Mouse (Mus musculus): Measurements from ENCODE around the gene Lrrc26. TPM values are rescaled to one million over a fixed set of nuclear protein-coding genes. Genes with fewer than 3 reads are reported as not detected.

Gene Lrrc26
- polyA plus RNA-seq, 2 experiments: not detected

GRCm38 (mm10) chr2:25290816-25291130 is 1.1 kb downstream of the Lrrc26 start:
- TF ChIP-seq EP300 (IDR thresholded peaks at IDR 0.05; ENCODE audit: low read depth): no peak
- TF ChIP-seq CTCF (IDR thresholded peaks at IDR 0.05; ENCODE audit: low read depth): no peak
- H3K36me3 ChIP-seq (replicated peaks; ENCODE audit: control insufficient read depth, insufficient read depth, low read depth): no peaks in the 10 kb centered on the region; the same call in 1 of the 2 replicates
- no peaks in the 10 kb centered on the region for H3K9me3 ChIP-seq (ENCODE audit: control insufficient read depth, low read length)
- ATAC-seq (ENCODE audit: insufficient read depth): no peak
- H3K27ac ChIP-seq: no peak overlapping the region
- H3K4me2 ChIP-seq (ENCODE audit: low read depth): no peak overlapping the region
- H3K27me3 ChIP-seq (ENCODE audit: control insufficient read depth, insufficient read depth, low read length): peaks cover 47% of the 10 kb centered on the region
- H3K4me1 ChIP-seq (replicated peaks; ENCODE audit: control insufficient read depth in 2 of 2, insufficient read depth in 2 of 2, low read length in 1 of 2): peaks cover 0 to 7% of the 10 kb centered on the region in 2 experiments; a peak in 1 of 4 replicates
- H3K4me3 ChIP-seq (ENCODE audit: insufficient read depth in 1 of 2, low read depth in 2 of 2, low read length in 2 of 2): no peak overlapping the region
- no peak for DNase-seq (ENCODE audit: low read depth in 3 of 3, low spot score in 3 of 3)
- 3% methylated on average over 18 of the region's 18 CpGs for WGBS (ENCODE audit: insufficient replicate concordance)
- no peak overlapping the region for H3K9ac ChIP-seq (replicated peaks)

GRCm38 (mm10) chr2:25291184-25292053 is 1.7 kb downstream of the Lrrc26 start:
- ATAC-seq (ENCODE audit: insufficient read depth): no peak
- 8% methylated on average over 31 of the region's 32 CpGs for WGBS (ENCODE audit: insufficient replicate concordance)
- no peak for DNase-seq (ENCODE audit: low read depth in 3 of 3, low spot score in 3 of 3)
- no peaks in the 10 kb centered on the region for H3K36me3 ChIP-seq (replicated peaks; ENCODE audit: control insufficient read depth, insufficient read depth, low read depth)
- no peak overlapping the region for H3K27ac ChIP-seq
- peaks cover 47% of the 10 kb centered on the region for H3K27me3 ChIP-seq (ENCODE audit: control insufficient read depth, insufficient read depth, low read length)
- no peak for TF ChIP-seq EP300 (IDR thresholded peaks at IDR 0.05; ENCODE audit: low read depth)
- no peak for TF ChIP-seq CTCF (IDR thresholded peaks at IDR 0.05; ENCODE audit: low read depth)
- peaks cover 0 to 6% of the 10 kb centered on the region in 2 experiments; a peak in 1 of 4 replicates for H3K4me1 ChIP-seq (replicated peaks; ENCODE audit: control insufficient read depth in 2 of 2, insufficient read depth in 2 of 2, low read length in 1 of 2)
- H3K4me3 ChIP-seq (ENCODE audit: insufficient read depth in 1 of 2, low read depth in 2 of 2, low read length in 2 of 2): no peak overlapping the region
- no peak overlapping the region for H3K9ac ChIP-seq (replicated peaks)
- no peak overlapping the region for H3K4me2 ChIP-seq (ENCODE audit: low read depth)
- H3K9me3 ChIP-seq (ENCODE audit: control insufficient read depth, low read length): no peaks in the 10 kb centered on the region

- 11% methylated on average over 39 of the region's 43 CpGs for WGBS (ENCODE audit: insufficient replicate concordance)
- ATAC-seq (ENCODE audit: insufficient read depth): no peak
- 0 out of 4 replicates have a peak, but pooled peaks cover 0 to 3% of the 10 kb centered on the region in 2 experiments for H3K4me1 ChIP-seq (replicated peaks; ENCODE audit: control insufficient read depth in 2 of 2, insufficient read depth in 2 of 2, low read length in 1 of 2)
Observed at GRCm38 (mm10) chr2:25292054-25292544, 2.4 kb downstream of the Lrrc26 start.

GRCm38 (mm10) chr2:25292856-25293255 is 3.1 kb downstream of the Lrrc26 start:
- Histone ChIP-seq H3K9me3 (ENCODE audit: control insufficient read depth, low read length) (no peaks in the 10 kb centered on the region), H3K4me2 (ENCODE audit: low read depth) (no peak overlapping the region), H3K27ac (no peak overlapping the region), H3K36me3 (replicated peaks; ENCODE audit: control insufficient read depth, insufficient read depth, low read depth) (no peaks in the 10 kb centered on the region), H3K4me3 (ENCODE audit: insufficient read depth in 1 of 2, low read depth in 2 of 2, low read length in 2 of 2) (no peak overlapping the region), H3K27me3 (ENCODE audit: control insufficient read depth, insufficient read depth, low read length) (peaks cover 50% of the 10 kb centered on the region), H3K4me1 (replicated peaks; ENCODE audit: control insufficient read depth in 2 of 2, insufficient read depth in 2 of 2, low read length in 1 of 2) (no peaks in the 10 kb centered on the region), H3K9ac (replicated peaks) (no peak overlapping the region)
- DNase-seq (ENCODE audit: low read depth in 3 of 3, low spot score in 3 of 3) (peak in 2 of 3 experiments; percentile 26 to 38), ATAC-seq (ENCODE audit: insufficient read depth) (no peak)
- 0% methylated on average over 1 of the region's 1 CpGs for WGBS (ENCODE audit: insufficient replicate concordance)
- TF ChIP-seq CTCF (IDR thresholded peaks at IDR 0.05; ENCODE audit: low read depth) (peak; percentile 92), EP300 (IDR thresholded peaks at IDR 0.05; ENCODE audit: low read depth) (no peak)

More at GRCm38 (mm10) chr2:25292054-25292544, 2.4 kb downstream of the Lrrc26 start:
- H3K9ac ChIP-seq (replicated peaks): no peak overlapping the region
- no peaks in the 10 kb centered on the region for H3K36me3 ChIP-seq (replicated peaks; ENCODE audit: control insufficient read depth, insufficient read depth, low read depth)
- TF ChIP-seq CTCF (IDR thresholded peaks at IDR 0.05; ENCODE audit: low read depth): no peak
- DNase-seq (ENCODE audit: low read depth in 3 of 3, low spot score in 3 of 3): no peak
- H3K4me3 ChIP-seq (ENCODE audit: insufficient read depth in 1 of 2, low read depth in 2 of 2, low read length in 2 of 2): peak overlapping the region in 1 of 2 experiments; percentile 25; a peak in 2 of 4 replicates
- H3K9me3 ChIP-seq (ENCODE audit: control insufficient read depth, low read length): no peaks in the 10 kb centered on the region
- H3K4me2 ChIP-seq (ENCODE audit: low read depth): peak overlapping the region; percentile 33
- H3K27me3 ChIP-seq (ENCODE audit: control insufficient read depth, insufficient read depth, low read length): peaks cover 47% of the 10 kb centered on the region
- no peak overlapping the region for H3K27ac ChIP-seq

GRCm38 (mm10) chr2:25293706-25294105 is 4.0 kb downstream of the Lrrc26 start:
- no peak overlapping the region for H3K4me3 ChIP-seq (ENCODE audit: insufficient read depth in 1 of 2, low read depth in 2 of 2, low read length in 2 of 2)
- no peak for TF ChIP-seq CTCF (IDR thresholded peaks at IDR 0.05; ENCODE audit: low read depth)
- TF ChIP-seq EP300 (IDR thresholded peaks at IDR 0.05; ENCODE audit: low read depth): no peak
- DNase-seq (ENCODE audit: low read depth in 3 of 3, low spot score in 3 of 3): no peak

More at GRCm38 (mm10) chr2:25293706-25294105, 4.0 kb downstream of the Lrrc26 start:
- WGBS (ENCODE audit: insufficient replicate concordance): 49% methylated on average over 9 of the region's 9 CpGs
- Histone ChIP-seq H3K4me2 (ENCODE audit: low read depth) (no peak overlapping the region), H3K27me3 (ENCODE audit: control insufficient read depth, insufficient read depth, low read length) (peaks cover 45% of the 10 kb centered on the region), H3K9me3 (ENCODE audit: control insufficient read depth, low read length) (no peaks in the 10 kb centered on the region), H3K27ac (no peak overlapping the region), H3K4me1 (replicated peaks; ENCODE audit: control insufficient read depth in 2 of 2, insufficient read depth in 2 of 2, low read length in 1 of 2) (no peaks in the 10 kb centered on the region), H3K36me3 (replicated peaks; ENCODE audit: control insufficient read depth, insufficient read depth, low read depth) (no peaks in the 10 kb centered on the region), H3K9ac (replicated peaks) (no peak overlapping the region)
- ATAC-seq (ENCODE audit: insufficient read depth): no peak
